Mouse (Mus musculus) liver, embryonic 18 days (tissue): Measurements from ENCODE around the gene Cldn34d. TPM values are rescaled to one million over a fixed set of nuclear protein-coding genes. Genes with fewer than 3 reads are reported as not detected.

Experiments
- polyA plus RNA-seq: library from polyadenylated mRNA; depleted of rRNA; stranded (reverse); fragments of >200 nt; gene quantifications from 2 replicates; pipeline ENCODE4 v1.2.3, GENCODE M21; 2012; rRNA removed

The Cldn34d gene
- not detected in 2 replicates for polyA plus RNA-seq

GRCm38 (mm10) chrX:76602824-76603223 lies at the start of gene Cldn34d:
Gene Cldn34d (minus strand): TSS chrX:76602924.

Other genes with a start within 250 kb of the Cldn34d start
- not detected in 2 replicates for gene Cldn34b4, start 209.6 kb downstream of the Cldn34d start, polyA plus RNA-seq